Mouse (Mus musculus) heart, embryonic 14.5 days (tissue): ENCODE measurements around the gene Ipo13. TPM values are rescaled to one million over a fixed set of nuclear protein-coding genes. Genes with fewer than 3 reads are reported as not detected.

Experiments
- ATAC-seq: fragments of 200-750 bp; cut with Nextera tagmentation; 2 replicates; pipeline ENCODE4 v1.8.0; 2017; ENCODE audit warnings: low read depth, moderate TSS enrichment; ENCODE audit not compliant: insufficient number of reproducible peaks, insufficient read depth, low FRiP score
- H3K27ac ChIP-seq, 2 experiments: fragments of 200-500 bp in 1 of 2; fragments of 300-500 bp in 1 of 2; sonication (generic) in 1 of 2; replicated peaks in 1 of 2; 2 replicates each; pipeline ENCODE4 v1.5.1; 2012 to 2014; ENCODE audit warnings: low read depth in 2 of 2, low read length in 2 of 2, control low read depth in 1 of 2, mild to moderate bottlenecking in 1 of 2, mixed read lengths in 1 of 2; ENCODE audit not compliant: control insufficient read depth in 1 of 2, insufficient read depth in 1 of 2
- H3K27me3 ChIP-seq: fragments of 300-500 bp; sonication (generic); 2 replicates; pipeline ENCODE4 v1.6.1; 2014; ENCODE audit warnings: mild to moderate bottlenecking, low read length, control low read depth; ENCODE audit not compliant: control insufficient read depth, insufficient read depth
- H3K36me3 ChIP-seq: fragments of 300-500 bp; sonication (generic); 2 replicates; pipeline ENCODE4 v1.6.1; 2014; ENCODE audit warnings: mild to moderate bottlenecking, control low read depth, low read length, mixed read lengths; ENCODE audit not compliant: control insufficient read depth, insufficient read depth
- H3K4me1 ChIP-seq, 2 experiments: fragments of 200-500 bp in 1 of 2; fragments of 300-500 bp in 1 of 2; sonication (generic) in 1 of 2; 2 replicates each; pipeline ENCODE4 v1.6.1; 2012 to 2014; ENCODE audit warnings: low read length in 2 of 2, control low read depth in 1 of 2, mixed read lengths in 1 of 2; ENCODE audit not compliant: control insufficient read depth in 2 of 2, insufficient read depth in 2 of 2
- H3K4me2 ChIP-seq: fragments of 300-500 bp; sonication (generic); 2 replicates; pipeline ENCODE4 v1.6.1; 2014; ENCODE audit warnings: mild to moderate bottlenecking, low read length
- H3K4me3 ChIP-seq, 2 experiments: fragments of 200-500 bp in 1 of 2; fragments of 300-500 bp in 1 of 2; sonication (generic) in 1 of 2; 2 replicates each; pipeline ENCODE4 v1.5.1; 2012 to 2014; ENCODE audit warnings: low read length in 2 of 2, mild to moderate bottlenecking in 2 of 2, control low read depth in 1 of 2, low read depth in 1 of 2, moderate library complexity in 1 of 2; ENCODE audit not compliant: control insufficient read depth in 1 of 2, insufficient read depth in 1 of 2
- H3K9ac ChIP-seq: fragments of 300-500 bp; sonication (generic); 2 replicates; pipeline ENCODE4 v1.6.1; 2014; ENCODE audit warnings: mild to moderate bottlenecking, low read length
- H3K9me3 ChIP-seq: fragments of 300-500 bp; sonication (generic); 2 replicates; pipeline ENCODE4 v1.6.1; 2016; ENCODE audit warnings: low read length, control low read depth; ENCODE audit not compliant: control insufficient read depth
- whole genome bisulfite sequencing: fragments of 180-500 bp; shearing (Covaris S2); extraction: QIAGEN DNeasy Blood & Tissue Kit; methylation state at CpG from one replicate; pipeline ENCODE4 v1.1.7; 2014; 5-methylcytosine and 5-hydroxymethylcytosine counted together
- polyA plus RNA-seq: library from polyadenylated mRNA; unstranded; fragments of >200 nt; fragmentation: Nextera tagmentation; extraction: Ambion mirVana; gene quantifications from 2 replicates; pipeline ENCODE4 v1.2.1, GENCODE M21; 2014

The Ipo13 gene
- polyA plus RNA-seq, 1 experiment from 2014 or later: 36.4 TPM

DNA sequence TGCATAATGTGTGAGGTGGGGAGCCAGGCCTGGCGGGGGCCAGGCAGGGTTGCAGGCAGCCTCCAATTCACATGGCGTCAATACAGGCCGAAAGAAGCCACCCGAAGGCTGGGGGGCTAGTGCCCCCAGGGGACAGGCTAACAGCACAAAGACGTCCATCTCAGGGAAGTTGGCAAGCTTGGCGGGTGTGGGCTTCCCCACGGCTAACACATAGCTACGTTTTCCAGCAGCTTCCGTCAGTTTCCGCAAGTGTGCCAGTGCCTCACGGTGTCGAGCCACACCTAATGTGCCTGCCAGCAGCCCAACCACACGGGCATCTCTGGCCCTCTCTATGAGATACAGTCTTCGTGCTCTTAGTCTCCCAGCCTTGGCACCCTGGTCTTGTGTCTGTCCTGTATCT, 24.8 kb downstream of the Ipo13 start:
- WGBS: 89% methylated on average over 14 of the region's 14 CpGs
- Histone ChIP-seq H3K9me3 (no peaks in the 10 kb centered on the region), H3K4me2 (no peak overlapping the region), H3K4me3 (no peak overlapping the region), H3K36me3 (peaks cover 40% of the 10 kb centered on the region), H3K9ac (no peak overlapping the region), H3K27me3 (no peaks in the 10 kb centered on the region), H3K27ac (no peak overlapping the region), H3K4me1 (peaks cover 14 to 17% of the 10 kb centered on the region in 2 experiments)
- ATAC-seq: no peak

DNA sequence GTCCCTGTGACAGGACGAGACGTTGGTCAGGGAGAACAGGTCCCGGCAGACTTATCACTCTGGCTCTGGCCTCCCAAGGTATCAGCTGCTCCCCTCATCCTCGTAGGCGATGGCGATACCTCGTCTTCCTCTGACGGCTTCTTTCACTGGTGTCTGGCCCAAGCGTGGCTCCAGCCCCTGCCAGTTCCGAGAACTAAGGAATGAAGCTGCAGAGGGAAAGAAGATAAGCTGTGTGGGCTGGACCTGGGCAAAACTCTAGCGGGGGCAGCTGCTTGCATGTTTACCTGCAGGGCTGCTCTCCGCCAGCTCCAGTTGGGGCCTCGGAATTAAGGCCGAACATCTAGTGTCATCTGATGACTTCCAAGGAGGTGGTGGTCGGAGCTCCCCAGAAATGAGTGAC, 25.3 kb downstream of the Ipo13 start:
- Histone ChIP-seq H3K27ac (no peak overlapping the region), H3K9ac (no peak overlapping the region), H3K27me3 (no peaks in the 10 kb centered on the region), H3K36me3 (peaks cover 42% of the 10 kb centered on the region), H3K4me1 (peaks cover 14 to 17% of the 10 kb centered on the region in 2 experiments), H3K4me3 (no peak overlapping the region), H3K9me3 (no peaks in the 10 kb centered on the region), H3K4me2 (no peak overlapping the region)
- WGBS: 82% methylated on average over 15 of the region's 15 CpGs
- ATAC-seq: no peak

DNA sequence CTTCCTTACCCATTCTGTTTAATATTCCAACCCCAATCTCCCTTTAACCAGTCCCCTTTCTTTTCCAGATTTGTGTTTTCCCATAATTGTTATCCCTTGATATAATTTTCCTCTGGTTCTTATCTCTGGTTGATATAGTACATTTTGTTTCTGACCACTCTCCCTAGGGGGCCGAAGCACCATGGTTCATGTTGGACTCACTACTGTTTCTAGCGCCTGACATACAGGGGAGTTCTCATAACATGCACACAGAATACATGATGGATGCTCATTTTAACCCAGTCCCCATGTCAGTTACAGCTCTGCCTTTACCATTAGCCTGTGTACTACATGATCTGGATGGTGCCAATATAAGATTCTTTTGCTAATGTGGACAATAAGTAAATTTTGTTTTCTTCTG, 26.9 kb downstream of the Ipo13 start:
- Histone ChIP-seq H3K27ac (no peak overlapping the region), H3K9me3 (no peaks in the 10 kb centered on the region), H3K9ac (no peak overlapping the region), H3K36me3 (peaks cover 41% of the 10 kb centered on the region), H3K27me3 (no peaks in the 10 kb centered on the region), H3K4me1 (peaks cover 14 to 20% of the 10 kb centered on the region in 2 experiments), H3K4me3 (peak overlapping the region in 1 of 2 experiments; percentile 87; a peak in 2 of 4 replicates), H3K4me2 (peak overlapping the region; percentile 89; the same call in 1 of the 2 replicates)
- no peak for ATAC-seq
- 68% methylated on average over 2 of the region's 2 CpGs for WGBS

DNA sequence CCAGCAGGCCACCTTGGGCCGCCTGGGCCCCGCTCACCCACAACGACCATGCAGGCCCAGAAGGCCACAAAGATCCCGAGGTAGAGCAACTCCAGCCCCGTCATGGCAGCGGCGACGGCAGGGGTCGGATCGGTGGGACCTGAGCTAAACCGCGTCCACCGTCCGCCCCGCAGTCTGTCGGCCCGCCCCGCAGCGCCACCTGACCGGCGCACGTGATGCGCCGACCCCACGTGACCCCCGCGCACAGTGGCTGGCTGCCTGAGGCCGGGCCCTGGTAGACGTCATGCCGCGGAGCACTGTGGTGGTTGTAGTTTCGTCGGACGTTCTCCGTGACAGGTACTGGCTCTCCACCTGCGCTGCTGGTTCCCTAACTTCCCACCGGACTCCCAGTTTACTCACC, 27.7 kb downstream of the Ipo13 start, which contains the start of gene Atp6v0b:
TSS of gene Atp6v0b (minus strand) at position 201 of the 400 bp plus-strand sequence.
- peak within 1 kb of the TSS; percentile 89 for H3K9ac ChIP-seq
- H3K36me3 ChIP-seq: peaks cover 41% of the 10 kb centered on the region
- H3K27ac ChIP-seq: no peak within 1 kb of the TSS
- H3K4me2 ChIP-seq: peak within 1 kb of the TSS; percentile 89
- 1% methylated on average over 37 of the region's 37 CpGs for whole genome bisulfite sequencing
- H3K4me3 ChIP-seq: peak within 1 kb of the TSS; percentile 87 to 98
- H3K27me3 ChIP-seq: no peaks in the 10 kb centered on the region
- ATAC-seq: peak; percentile 82
- no peaks in the 10 kb centered on the region for H3K9me3 ChIP-seq
- peaks cover 13 to 18% of the 10 kb centered on the region in 2 experiments for H3K4me1 ChIP-seq

DNA sequence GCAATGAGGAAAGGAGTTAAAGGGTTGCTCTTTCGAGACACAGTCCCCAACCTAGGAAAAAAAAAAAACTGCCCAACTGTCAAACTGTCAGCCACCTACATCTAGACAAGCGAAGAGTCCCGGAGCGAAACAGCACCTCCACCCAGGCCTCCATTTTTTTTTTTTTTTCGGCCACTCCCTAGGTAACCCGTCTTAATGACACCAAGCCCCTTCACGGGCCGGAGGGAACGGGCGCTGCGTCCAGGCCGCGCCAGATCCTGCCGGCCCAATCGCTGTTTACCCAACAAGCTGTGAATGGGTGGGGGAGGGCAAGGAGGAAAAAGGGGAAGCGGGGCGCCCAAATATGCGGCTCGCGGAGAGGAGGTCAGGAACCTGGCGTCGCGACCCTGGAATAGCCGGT, 28.2 kb downstream of the Ipo13 start:
- 1% methylated on average over 22 of the region's 24 CpGs for WGBS
- H3K9ac ChIP-seq: peak overlapping the region; percentile 89
- H3K36me3 ChIP-seq: peaks cover 41% of the 10 kb centered on the region
- no peaks in the 10 kb centered on the region for H3K9me3 ChIP-seq
- H3K27me3 ChIP-seq: no peaks in the 10 kb centered on the region
- H3K27ac ChIP-seq: no peak overlapping the region
- ATAC-seq: no peak; the same call in 1 of the 2 replicates
- peak overlapping the region; percentile 87 to 98 for H3K4me3 ChIP-seq
- peaks cover 11 to 17% of the 10 kb centered on the region in 2 experiments for H3K4me1 ChIP-seq
- H3K4me2 ChIP-seq: peak overlapping the region; percentile 89

DNA sequence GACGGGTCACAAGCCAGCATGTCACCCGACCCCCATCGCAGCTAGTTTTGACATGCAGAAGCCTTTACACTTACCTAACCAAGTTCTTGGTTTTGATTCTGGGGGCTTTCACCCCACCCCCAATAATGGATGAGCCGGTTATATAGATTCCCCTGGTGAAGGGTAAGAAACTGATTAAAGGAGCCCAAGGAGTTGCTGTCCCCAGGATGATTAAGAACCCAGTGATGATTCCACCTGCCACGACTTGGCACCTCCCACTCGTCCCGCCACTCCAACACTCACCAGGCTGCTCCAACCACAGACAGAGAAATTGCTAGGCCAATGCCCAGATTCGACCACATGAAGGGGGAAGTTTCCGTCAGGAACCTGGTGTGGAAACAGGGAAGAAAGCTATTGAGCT, 28.8 kb downstream of the Ipo13 start:
- Histone ChIP-seq H3K4me3 (peak overlapping the region; percentile 87 to 98; a peak in 2 of 4 replicates), H3K27ac (no peak overlapping the region), H3K9me3 (no peaks in the 10 kb centered on the region), H3K27me3 (no peaks in the 10 kb centered on the region), H3K4me2 (peak overlapping the region; percentile 89), H3K36me3 (peaks cover 43% of the 10 kb centered on the region), H3K9ac (peak overlapping the region; percentile 89; the same call in 1 of the 2 replicates), H3K4me1 (peaks cover 8 to 13% of the 10 kb centered on the region in 2 experiments)
- WGBS: 78% methylated on average over 9 of the region's 9 CpGs
- no peak for ATAC-seq

DNA sequence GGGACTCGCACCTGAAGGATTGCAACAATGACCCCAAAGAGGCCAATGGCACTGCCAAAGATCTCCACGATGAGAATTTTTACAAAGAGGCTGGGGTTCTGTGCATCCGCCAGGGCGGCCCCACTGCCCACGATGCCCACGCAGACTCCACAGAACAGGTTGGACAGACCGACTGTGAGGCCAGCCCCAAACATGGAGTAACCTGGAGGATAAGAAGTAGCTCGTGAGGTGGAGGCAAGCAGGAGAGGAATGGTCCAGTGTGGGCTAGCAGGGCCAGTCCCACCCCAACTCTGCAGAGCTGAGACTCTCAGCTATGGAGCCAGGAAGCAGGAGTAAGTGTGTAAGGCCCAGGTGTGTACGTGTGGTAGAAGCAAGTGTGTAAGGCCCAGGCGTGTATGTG, 29.7 kb downstream of the Ipo13 start:
- no peak overlapping the region for H3K4me2 ChIP-seq

DNA sequence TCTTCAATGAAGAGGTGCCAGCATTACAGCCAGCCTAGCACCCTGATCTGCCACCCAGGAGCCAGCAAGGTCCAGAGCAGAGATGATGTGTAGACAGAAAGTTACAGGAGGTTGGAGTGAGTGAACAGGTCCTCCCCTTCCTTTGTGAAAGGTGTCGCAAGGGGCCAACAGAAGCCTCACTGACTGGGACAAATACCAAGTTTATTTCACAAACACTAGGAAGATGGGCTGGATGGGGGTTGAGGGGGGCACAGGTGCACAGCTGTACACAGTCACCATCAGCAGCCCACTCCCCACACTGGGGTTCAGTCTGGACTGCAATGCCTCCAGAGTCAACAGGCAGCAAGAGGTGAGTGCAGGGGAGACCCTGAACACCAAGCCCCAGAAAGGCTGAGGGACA, 30.7 kb downstream of the Ipo13 start:
- 93% methylated on average over 1 of the region's 1 CpGs for WGBS
- Histone ChIP-seq H3K4me2 (no peak overlapping the region), H3K9ac (0 out of 2 replicates have a peak overlapping the region, but pooled peaks have one; percentile 89), H3K36me3 (peaks cover 47% of the 10 kb centered on the region), H3K4me3 (no peak overlapping the region), H3K9me3 (no peaks in the 10 kb centered on the region), H3K27me3 (no peaks in the 10 kb centered on the region), H3K27ac (no peak overlapping the region), H3K4me1 (peaks cover 8 to 11% of the 10 kb centered on the region in 2 experiments)
- ATAC-seq: no peak

More for the DNA sequence above, 29.7 kb downstream of the Ipo13 start:
- no peaks in the 10 kb centered on the region for H3K9me3 ChIP-seq
- 86% methylated on average over 10 of the region's 10 CpGs for WGBS
- peaks cover 8 to 11% of the 10 kb centered on the region in 2 experiments for H3K4me1 ChIP-seq
- no peak overlapping the region for H3K9ac ChIP-seq
- H3K27ac ChIP-seq: no peak overlapping the region
- no peak for ATAC-seq
- peaks cover 48% of the 10 kb centered on the region for H3K36me3 ChIP-seq
- no peaks in the 10 kb centered on the region for H3K27me3 ChIP-seq
- no peak overlapping the region for H3K4me3 ChIP-seq
